Mouse (Mus musculus) layer of hippocampus, postnatal 25 days (tissue): ENCODE measurements around the gene Cdc37l1. TPM values are rescaled to one million over a fixed set of nuclear protein-coding genes. Genes with fewer than 3 reads are reported as not detected.
"Not testable (repeated sequence)": the region's sequence is repeated elsewhere in the genome, so short reads cannot be mapped to it uniquely, and the experiment has no call there.

Source experiments
- DNase-seq, 2 experiments: peaks; one replicate each; pipeline ENCODE4 v3.0.0; 2022; ENCODE audit warnings: mixed read lengths in 2 of 2, low spot score in 1 of 2; ENCODE audit errors: extremely low spot score in 1 of 2
- total RNA-seq, 2 experiments: library from RNA; stranded (reverse); gene quantifications; 2 replicates each; pipeline ENCODE4 v1.2.3; 2021

Cdc37l1 gene
- total RNA-seq, 2 experiments from 2014 or later: 96.4 to 101 TPM

DNA sequence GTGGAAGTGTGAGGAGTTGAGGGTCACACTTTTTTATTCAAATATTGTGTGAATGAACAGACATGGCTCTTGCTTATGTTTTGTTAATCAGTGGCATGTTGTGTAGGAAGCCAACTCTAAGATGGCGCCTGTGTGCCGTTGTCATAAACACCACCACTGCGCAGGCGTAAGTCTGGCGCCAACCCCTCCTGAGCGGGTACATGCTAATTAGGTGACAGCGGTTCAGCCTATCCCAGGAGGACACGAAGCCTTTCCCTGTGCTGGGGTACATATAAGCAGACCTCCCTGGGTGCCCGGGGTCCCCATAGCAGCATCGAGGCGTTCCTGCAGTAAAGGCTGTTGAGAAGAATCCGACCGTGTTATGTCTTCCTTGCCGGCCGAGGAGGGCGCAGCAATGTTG lies 10.2 kb downstream of the Cdc37l1 start:
- not testable (repeated sequence) for DNase-seq

DNA sequence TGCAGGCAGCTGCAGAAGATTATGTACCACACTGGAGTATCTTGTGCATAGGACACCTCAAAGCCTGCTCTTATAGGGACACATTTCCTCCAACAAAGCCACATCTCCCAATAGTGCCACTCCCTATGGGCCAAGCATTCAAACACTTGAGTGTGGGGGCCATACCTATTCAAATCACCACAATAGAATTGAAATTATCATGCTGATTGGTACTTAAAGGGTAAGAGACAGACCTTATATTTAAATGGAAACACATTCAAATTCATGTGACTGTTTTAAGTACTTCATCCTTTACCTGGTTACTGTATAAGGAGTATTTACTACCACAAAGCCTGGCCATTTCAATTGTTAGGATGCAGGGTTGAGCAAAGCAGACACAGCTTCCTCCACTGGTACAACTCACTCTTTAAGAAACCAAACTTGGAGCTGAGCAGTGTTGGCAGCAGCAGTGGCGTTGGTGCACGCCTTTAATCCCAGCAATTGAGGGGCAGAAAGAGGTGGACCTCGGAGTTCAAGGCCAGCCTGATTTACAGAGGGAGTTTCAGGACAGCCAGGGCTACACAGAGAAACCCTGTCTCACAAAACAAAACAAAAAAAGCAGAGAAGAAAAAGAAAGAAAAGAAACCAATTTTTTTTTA lies 18.0 kb downstream of the Cdc37l1 start:
- no peak for DNase-seq

DNA sequence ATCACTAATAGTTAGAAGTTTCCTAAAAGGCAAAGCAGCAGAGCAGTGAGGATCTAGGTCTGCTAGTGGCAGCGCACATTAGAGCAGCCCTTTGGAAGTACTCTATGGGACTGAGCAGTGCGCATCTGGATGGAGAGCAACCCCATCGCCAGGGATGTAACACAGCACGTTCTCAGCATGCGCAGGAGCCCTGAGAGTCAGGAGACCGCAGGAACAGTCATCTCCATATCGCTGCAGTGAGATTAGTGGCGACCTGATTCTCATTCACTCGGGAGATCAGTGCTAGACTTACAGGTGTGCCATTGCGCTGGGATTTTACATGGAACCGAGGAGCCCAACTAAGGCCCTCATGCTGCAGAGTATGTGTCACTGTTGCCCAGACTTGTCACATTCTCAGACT lies 18.9 kb downstream of the Cdc37l1 start:
- no peak for DNase-seq

DNA sequence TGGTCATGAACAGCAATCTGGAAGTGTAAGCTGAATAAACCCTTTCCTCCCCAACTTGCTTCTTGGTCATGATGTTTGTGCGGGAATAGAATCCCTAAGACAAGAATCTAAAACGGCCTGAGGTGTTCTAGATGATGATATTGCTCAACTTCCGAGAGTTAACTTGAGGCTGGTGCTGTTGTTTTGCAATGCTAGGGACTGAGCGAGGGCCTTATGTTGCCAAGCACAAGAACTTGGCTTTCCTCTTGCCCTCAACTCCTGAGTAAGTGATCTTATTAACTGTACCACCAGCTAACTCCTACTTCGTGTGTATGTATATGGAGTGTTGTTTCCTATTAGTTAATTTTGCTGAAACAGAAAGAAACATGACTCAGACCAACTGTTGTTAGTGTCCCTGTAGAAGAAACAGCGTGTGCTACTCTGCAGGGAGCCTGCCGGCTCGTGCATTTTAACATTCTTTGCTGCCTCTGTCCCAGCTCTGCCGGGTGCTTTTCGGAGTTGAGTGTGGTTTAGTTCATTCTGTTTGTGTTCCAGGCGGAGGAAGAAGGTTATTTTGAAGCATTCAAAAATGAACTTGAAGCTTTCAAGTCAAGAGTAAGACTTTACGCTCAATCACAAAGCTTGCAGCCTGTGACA lies 21.3 kb downstream of the Cdc37l1 start:
- no peak for DNase-seq

DNA sequence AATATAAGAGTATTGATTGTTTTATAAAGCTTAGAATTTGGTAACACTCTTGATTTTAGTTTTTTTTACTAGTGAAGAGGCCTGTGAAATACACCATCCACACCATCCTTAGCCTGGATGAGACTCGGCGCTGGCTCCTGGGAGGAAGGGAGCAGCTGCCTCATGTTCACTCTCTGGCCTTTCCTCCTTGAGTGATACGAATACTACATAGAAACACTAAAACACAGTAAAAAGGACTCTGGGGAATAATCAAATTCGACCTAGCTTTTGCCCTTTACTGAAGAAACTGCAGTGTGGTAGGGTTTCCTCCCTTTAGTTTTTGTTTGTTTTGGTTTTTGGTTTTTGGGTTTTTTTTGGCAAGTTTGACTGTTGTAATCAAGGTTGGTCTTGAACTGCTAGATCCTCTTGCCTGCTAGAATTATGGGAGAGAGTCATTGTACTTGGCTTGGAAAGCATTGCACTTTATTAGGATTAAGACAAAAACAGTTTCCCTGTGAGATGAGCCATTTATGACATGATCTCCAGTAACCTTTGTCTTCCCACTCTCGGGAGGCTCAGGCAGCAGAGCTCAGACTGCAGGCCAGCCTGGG lies 24.4 kb downstream of the Cdc37l1 start:
- no peak for DNase-seq

DNA sequence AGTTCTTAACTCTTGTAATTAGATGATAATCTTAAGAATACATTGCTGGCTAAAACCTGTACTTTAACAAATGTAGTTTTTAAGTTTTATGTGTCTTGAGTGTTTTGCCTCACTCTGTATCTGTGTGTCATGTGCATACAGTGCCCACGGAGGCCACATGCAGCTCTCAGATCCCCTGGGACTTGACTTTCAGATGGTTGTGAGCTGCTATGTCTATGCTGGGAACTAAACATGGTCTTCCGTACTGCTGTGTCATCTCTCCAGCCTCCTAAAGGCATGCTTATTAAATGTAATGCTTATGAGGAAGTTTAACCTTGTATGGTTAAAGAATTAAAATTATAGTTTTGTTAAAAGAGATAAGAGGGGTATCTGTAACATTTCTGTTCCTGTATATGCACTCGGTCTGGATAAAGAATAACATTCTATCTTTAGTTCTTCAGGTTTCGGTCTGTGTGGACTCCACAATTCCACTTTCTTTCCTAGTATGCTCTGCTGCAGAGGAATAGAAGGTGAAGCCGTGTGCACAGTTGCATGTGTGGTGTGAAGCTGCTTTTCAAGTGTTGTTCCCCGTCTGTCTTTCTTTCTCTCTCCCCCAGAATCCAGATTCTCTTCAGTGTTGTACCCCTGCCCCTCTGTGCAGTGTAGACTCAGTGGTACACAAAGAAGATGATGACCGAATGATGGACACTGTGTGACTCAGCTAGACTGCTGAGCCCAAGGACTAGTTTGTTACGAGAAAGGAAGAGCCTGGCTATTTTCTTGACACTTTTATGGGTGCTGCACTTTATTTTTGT lies 25.5 kb downstream of the Cdc37l1 start:
- DNase-seq: no peak

DNA sequence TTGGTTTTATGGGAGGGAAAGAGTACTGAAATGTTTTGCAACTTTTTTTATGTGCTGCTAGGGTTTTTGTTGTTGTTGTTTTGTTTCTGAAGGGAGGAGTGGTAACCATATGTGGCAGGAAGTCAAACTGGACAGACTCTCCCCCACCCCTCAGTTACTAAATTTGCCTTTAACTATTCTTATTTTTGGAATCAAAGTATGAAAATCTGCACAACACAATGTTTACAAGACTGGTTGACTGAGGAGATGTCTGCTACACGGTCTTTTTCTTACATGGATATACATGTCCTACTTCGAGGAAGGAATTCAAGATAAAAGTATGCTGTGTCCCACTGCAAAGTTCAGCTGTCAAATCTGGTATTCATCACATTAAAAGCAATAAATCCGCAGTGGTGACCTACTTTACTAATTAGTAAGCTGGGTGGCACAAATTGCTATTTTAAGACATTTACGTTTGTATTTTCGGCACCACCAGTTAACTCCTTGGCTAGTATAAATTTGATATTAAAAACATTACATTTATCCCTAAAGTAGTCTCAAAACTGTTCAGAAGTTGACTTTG lies 26.1 kb downstream of the Cdc37l1 start:
- no peak for DNase-seq

DNA sequence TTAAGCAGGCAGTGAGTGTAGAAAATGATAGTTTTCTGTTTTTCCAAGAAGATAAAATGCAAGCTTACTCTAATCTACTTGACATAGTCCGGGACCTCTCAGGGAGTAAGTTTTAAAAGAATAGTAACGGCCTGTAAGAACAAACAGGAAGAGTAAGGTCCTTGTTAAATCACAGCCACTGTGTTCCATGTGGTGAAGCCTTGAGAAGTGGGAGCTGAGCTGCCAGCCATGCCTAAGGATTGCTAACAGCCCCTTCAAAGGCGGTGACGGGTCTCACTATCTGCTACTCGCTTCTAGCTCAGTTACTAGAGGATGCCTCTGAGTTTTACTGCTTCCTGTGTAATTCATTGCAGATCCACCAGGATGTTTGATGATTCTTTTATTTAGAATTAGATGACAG lies 26.6 kb downstream of the Cdc37l1 start:
- DNase-seq: no peak

DNA sequence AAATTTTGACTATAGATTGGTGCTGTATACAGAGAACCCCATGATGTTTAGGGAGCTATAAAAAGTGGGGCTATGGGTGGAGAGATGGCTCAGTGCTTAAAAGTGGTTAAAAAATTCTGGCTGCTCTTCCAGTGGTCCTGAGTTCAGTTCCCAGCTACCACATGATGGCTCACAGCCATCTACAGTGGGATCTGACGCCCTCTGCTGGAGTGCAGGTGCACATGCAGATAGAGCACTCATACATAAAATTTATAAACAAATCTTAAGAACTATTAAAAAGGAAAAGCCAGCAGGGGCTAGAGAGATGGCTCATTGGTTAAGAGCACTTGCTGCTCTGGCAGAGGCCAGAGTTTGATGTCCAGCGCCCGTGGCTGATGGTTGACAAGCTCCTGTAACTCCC lies 29.5 kb downstream of the Cdc37l1 start:
- no peak for DNase-seq

DNA sequence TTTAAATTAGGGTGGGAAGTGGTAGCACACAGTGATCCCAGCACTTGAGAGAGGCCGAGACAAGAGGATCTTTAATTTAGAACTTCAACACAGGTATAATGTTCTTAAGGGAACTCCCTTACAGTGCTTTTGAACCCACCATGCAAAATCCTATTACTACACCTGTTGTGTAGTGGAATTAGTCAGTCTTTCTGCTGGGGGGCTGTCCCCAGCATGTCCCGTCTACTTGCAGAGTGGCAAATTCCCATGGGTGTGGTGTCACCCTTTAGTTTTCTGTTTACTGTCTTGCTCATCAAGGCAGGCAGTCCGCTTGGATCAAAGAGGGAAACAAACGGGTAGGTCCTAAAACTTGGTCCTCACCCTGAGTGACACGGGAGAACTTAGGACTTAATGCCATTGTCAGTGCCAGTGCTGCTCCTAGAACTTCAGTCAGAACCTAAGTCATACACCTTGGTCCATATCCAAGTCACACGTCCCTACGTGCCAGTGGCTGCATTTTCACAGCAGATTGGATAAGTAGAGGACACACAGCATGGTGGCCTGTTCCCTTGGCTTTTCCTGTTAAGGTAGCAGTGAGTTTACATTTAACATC lies 31.7 kb downstream of the Cdc37l1 start:
- DNase-seq: no peak

DNA sequence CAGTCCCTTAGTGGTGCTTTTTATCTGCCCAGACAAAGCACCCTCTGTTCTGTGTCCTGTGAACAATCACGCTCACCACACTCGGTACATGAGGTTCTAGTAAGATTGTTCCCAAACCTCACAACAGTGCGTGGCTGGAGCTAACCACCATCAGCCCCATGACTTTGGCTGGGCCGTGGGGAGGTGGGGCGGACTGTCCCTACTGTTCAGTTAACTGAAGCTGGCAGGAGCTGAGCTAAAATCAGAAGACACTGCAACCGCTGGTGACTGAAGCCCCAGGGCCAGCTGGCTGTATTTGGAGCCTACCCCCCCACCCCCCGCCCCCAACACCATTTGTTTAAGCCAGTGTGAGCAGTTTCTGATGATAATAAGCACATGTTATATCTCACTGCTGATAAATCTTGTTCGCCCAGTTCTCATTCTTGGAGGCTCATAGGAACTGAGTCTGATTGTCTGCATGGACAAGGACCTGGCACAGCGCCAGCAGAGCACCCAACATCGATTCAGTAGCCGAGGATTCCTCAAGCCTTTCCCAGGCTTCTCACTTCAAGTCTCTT lies 34.3 kb downstream of the Cdc37l1 start:
- DNase-seq: peak in 1 of 2 experiments; percentile 43

DNA sequence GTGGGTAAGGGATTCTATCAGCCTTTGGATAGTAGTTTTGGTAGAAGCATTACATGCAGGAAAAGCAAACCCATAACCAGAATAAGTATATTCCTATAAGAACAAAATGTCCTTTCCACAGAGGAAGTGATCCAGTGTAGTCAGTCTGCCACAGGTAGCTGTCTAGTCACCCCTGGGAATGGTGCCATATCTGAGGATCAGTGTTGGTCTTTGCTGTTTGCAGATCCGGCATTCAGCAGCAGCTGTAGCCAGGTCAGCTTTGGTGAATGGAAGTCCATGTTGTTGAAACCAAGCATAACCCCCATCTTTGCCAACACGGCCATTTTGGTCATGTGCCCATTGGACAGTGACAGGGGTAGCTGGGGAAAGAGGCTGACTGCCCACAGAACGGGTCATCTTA lies 41.6 kb downstream of the Cdc37l1 start:
- no peak for DNase-seq

DNA sequence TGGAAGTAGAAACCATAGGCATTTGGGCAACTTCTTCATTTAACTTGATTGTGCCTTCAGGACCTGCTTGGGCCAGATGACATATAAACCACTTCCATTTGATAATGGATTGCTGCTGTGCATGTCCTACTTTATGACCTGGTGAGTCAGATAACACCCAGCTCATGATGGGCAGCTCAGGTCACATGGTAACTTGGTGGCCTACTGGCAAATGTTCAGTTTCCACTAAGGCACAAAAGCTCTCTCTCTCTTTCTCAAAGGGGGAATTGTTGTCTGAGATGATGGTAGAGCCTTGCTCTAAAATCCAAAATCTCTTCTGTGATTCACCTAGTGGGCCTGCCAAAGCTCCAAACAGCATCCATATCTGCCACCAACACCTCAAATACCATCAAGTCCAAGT lies 42.5 kb downstream of the Cdc37l1 start:
- no peak for DNase-seq

DNA sequence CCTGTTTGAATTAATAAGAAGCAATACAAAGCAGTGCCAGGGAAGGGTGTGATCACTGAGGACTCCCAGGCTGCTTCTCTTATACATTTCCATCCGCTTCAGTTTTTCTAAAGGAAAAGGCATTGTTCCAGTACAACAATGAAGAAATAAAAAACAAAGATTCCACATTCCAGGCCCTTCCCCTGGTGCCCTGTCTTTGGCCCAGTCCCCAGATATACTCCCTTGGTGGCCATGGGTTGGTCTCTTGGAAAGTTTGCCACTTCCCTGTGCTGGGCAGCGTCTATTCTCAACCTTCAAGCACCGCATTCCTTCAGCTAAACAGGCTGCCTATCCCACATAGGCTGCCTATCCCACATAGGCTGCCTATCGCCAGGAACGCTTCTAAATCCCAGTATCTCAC lies 46.9 kb downstream of the Cdc37l1 start:
- no peak for DNase-seq

DNA sequence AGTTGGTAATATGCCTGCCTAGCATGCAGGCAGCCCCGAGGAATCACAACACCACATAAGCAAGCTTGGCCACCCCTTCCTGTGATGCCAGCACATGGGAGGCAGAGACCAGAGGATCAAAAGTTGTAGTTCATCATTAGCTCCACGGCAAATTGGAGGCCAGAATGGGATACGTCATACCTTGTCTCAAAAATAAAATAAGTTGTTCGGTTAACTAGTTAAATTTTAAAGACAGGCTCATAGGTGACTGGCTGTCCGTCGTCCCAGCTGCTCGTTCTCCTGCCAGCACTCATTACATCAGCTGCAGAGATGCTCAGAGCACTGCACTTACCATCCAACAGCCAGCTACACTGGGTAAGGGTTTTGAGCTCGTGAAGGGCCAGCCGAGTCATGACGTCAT lies 47.4 kb downstream of the Cdc37l1 start:
- DNase-seq: no peak

DNA sequence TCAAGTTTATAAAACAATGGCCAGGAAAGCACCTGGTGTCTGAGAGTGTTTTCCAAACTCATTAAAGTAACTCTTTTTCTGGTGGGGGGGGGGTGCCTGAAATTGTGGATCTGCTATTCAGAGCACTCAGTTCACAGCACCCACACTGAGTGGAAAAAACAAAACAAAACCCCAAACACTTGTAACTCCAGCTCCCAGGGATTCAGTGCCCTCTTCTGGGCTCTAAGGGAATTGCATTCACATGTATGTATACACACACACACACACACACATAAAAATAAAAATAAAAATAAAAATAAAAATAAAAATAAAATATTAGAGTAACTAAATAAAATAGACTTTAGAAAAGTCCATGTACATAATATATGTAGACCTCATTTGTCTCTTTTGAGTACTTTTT lies 49.2 kb downstream of the Cdc37l1 start:
- no peak for DNase-seq

DNA sequence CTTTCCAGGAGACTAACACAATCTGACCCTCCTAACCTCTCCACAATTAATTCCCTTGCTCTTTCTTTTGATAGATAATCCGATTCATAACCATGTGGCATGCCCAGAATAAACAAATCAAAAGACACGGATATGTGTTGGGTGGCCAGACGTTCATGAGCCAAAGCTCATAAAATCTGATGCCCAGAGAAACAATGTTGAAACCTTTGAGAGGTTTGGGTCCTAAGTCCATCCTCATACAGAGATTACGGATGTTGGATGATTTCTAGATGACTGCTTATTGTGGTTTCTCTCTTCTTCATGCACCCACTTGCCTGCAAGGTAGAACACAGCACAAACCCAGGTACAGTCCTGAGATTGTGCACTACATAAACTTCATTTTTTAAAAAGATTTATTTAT lies 50.1 kb downstream of the Cdc37l1 start:
- DNase-seq: no peak

DNA sequence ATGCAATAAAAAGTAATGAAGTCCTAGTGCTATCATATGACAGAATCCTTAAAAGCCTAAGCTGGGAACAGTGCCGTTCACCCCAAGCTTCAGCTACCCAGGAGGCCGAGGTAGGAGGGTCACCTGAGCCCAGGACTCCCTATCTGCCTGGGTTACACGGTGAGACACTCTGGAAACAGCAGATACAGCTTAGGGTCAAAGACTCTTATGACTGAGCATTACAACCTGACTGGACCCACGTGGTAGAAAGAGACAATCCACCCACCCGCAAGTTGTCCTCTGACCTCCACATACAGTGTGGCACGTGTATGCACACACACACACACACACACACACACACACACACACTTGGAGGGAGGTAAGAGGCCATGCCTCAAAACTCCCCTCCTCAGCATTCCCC lies 52.0 kb downstream of the Cdc37l1 start:
- no peak for DNase-seq

DNA sequence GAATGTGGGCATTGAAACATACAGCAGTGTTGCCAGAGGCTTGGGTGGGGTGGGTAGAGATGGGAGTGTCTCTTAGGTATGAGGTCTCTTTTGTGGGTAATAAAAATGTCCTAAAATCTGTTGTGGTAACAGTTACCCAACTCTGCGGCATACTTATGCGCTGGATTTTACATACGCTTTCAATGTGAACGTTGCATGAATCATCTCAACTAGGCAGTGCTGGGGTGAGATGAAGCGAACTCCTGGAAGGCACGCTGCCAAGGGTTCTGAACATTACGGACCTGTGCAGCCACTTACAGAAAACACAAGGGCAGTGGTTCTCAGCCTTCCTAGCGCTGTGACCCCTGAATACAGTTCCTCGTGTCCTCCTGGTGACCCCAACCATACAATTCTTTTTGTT lies 52.5 kb downstream of the Cdc37l1 start:
- no peak for DNase-seq

DNA sequence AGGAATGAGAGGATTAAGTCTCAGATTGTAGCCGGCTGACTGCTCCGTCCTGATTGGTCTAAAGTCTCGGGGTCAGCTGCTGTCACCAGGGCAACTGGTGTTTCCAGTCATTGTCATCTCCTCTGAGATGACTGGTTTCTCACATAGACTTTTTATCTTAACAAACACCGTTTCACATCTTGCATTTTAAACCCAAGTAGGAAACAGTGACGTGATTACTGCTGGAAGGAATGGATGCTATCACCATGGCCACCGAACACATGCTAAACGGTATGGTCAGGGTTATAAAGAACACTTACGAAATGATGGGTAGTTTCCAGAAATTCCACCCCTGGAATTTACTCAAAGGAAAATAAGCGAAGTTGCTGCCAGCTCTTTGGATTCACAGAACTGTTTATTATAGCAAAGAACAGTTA lies 54.2 kb downstream of the Cdc37l1 start:
- DNase-seq: no peak
